8 mouse cellular contexts compared by ENCODE assay signal in the genomic region with DNA sequence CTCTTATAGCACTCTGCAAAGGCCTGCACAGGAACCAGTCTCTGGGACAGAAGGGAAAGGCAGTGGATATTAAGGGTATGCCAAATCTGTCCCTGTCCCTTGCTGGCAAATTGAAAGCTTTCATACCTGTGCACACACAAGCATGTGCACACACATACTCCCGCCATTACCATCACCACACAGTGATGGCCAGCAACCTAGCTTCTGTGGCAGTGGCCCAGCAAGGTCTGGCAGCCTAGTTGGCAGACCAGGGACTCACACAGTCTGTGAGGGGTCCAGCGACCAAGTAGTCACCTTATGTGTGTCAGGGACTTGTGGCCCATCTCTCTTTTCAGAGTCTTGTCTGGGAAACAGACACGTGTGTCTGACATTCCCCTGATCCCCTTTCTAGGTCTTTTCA. TPM values are rescaled to one million over a fixed set of nuclear protein-coding genes. Genes with fewer than 3 reads are reported as not detected.
A peak's percentile ranks its signal among the peaks of the same experiment; 100 is the strongest.
DNase-seq lines count a peak whose midpoint lies in the region; ATAC-seq and TF ChIP-seq lines count a peak whose summit lies in the region.

No protein-coding gene starts in this region.

- no peaks in the 10 kb centered on the region for H3K36me3 ChIP-seq in forebrain, embryonic 11.5 days (ENCODE audit: control insufficient read depth, insufficient read depth, low read length)
- 0 out of 2 replicates have a peak, but pooled peaks cover 7% of the 10 kb centered on the region for H3K36me3 ChIP-seq in intestine, embryonic 16.5 days (ENCODE audit: control insufficient read depth, insufficient read depth, low read length)
- no peaks in the 10 kb centered on the region for H3K36me3 ChIP-seq in midbrain, postnatal 0 days (ENCODE audit: insufficient read depth, low read length)

- no peak overlapping the region for H3K4me3 ChIP-seq in layer of hippocampus, adult 2 months
- H3K4me3 ChIP-seq in forebrain, embryonic 11.5 days (ENCODE audit: low read depth, low read length) = no peak overlapping the region
- no peak overlapping the region; the same call in 1 of the 2 replicates for H3K4me3 ChIP-seq in intestine, embryonic 16.5 days (ENCODE audit: low read length)
- H3K4me3 ChIP-seq in midbrain, postnatal 0 days (ENCODE audit: low read depth, low read length) = no peak overlapping the region
- H3K4me3 ChIP-seq in cerebellum, adult 2 months (replicated peaks; ENCODE audit: insufficient read depth, low read depth, low read length) = no peak overlapping the region

- no peak for TF ChIP-seq CTCF in layer of hippocampus, adult 2 months (conservative IDR thresholded peaks at IDR 0.05)
- TF ChIP-seq CTCF in midbrain, postnatal 0 days (IDR thresholded peaks at IDR 0.05) = no peak
- TF ChIP-seq CTCF in cerebellum, adult 2 months (IDR thresholded peaks at IDR 0.05; ENCODE audit: borderline replicate concordance, insufficient read depth, low read depth, low read length) = no peak

- H3K4me1 ChIP-seq in forebrain, embryonic 11.5 days (replicated peaks; ENCODE audit: control insufficient read depth, insufficient read depth, low read length) = peaks cover 43% of the 10 kb centered on the region
- H3K4me1 ChIP-seq in intestine, embryonic 16.5 days (ENCODE audit: control insufficient read depth, insufficient read depth, low read length) = peaks cover 71% of the 10 kb centered on the region
- peaks cover 17% of the 10 kb centered on the region for H3K4me1 ChIP-seq in midbrain, postnatal 0 days (ENCODE audit: insufficient read depth, low read length)
- peaks cover 19% of the 10 kb centered on the region for H3K4me1 ChIP-seq in cerebellum, adult 2 months (ENCODE audit: control insufficient read depth, insufficient read depth, low read length)

- peak overlapping the region; percentile 90 for H3K27ac ChIP-seq in layer of hippocampus, adult 2 months
- H3K27ac ChIP-seq in forebrain, embryonic 11.5 days (ENCODE audit: low read depth, low read length) = peak overlapping the region; percentile 73; the same call in 1 of the 2 replicates
- peak overlapping the region; percentile 85 for H3K27ac ChIP-seq in intestine, embryonic 16.5 days (ENCODE audit: low read length)
- H3K27ac ChIP-seq in midbrain, postnatal 0 days (ENCODE audit: low read depth, low read length) = peak overlapping the region; percentile 76
- no peak overlapping the region for H3K27ac ChIP-seq in cerebellum, adult 2 months (ENCODE audit: insufficient read depth, low read length)

- H3K4me2 ChIP-seq in forebrain, embryonic 11.5 days (ENCODE audit: low read depth, low read length, severe bottlenecking) = no peak overlapping the region
- H3K4me2 ChIP-seq in intestine, embryonic 16.5 days (ENCODE audit: low read depth, low read length) = peak overlapping the region; percentile 78
- H3K4me2 ChIP-seq in midbrain, postnatal 0 days (ENCODE audit: low read depth, low read length, poor library complexity, severe bottlenecking) = peak overlapping the region; percentile 70; the same call in 1 of the 2 replicates

- no peak for TF ChIP-seq POLR2A in cerebellum, adult 2 months (IDR thresholded peaks at IDR 0.05; ENCODE audit: borderline replicate concordance, insufficient read depth, low read length)

- WGBS in forebrain, embryonic 11.5 days = 60% methylated on average over 3 of the region's 3 CpGs
- 74% methylated on average over 3 of the region's 3 CpGs for WGBS in intestine, embryonic 16.5 days
- 65% methylated on average over 3 of the region's 3 CpGs for WGBS in midbrain, postnatal 0 days
- 70% methylated on average over 3 of the region's 3 CpGs for WGBS in cerebellum, adult 2 months

- ATAC-seq in forebrain, embryonic 11.5 days (replicated peaks; ENCODE audit: low FRiP score) = no peak
- no peak for ATAC-seq in intestine, embryonic 16.5 days
- no peak for ATAC-seq in midbrain, postnatal 0 days (ENCODE audit: low FRiP score)
- no peak for ATAC-seq in frontal cortex, adult (ENCODE audit: low TSS enrichment)

- DNase-seq in layer of hippocampus, adult 2 months (ENCODE audit: low spot score in 2 of 2) = no peak
- DNase-seq in layer of hippocampus, adult 9-11 months = no peak
- DNase-seq in forebrain, embryonic 11.5 days (ENCODE audit: low spot score) = no peak
- DNase-seq in midbrain, postnatal 0 days (ENCODE audit: low spot score) = no peak
- DNase-seq in cerebellum, adult 2 months = no peak
- DNase-seq in frontal cortex, postnatal 14 days (ENCODE audit: low spot score in 2 of 2) = no peak

- no peaks in the 10 kb centered on the region for H3K9me3 ChIP-seq in forebrain, embryonic 11.5 days (ENCODE audit: control insufficient read depth, low read length)
- no peaks in the 10 kb centered on the region for H3K9me3 ChIP-seq in intestine, embryonic 16.5 days (ENCODE audit: control insufficient read depth, low read length)
- H3K9me3 ChIP-seq in midbrain, postnatal 0 days (ENCODE audit: low read length) = no peaks in the 10 kb centered on the region

- no peak overlapping the region; the same call in 1 of the 2 replicates for H3K9ac ChIP-seq in forebrain, embryonic 11.5 days (ENCODE audit: low read length)
- H3K9ac ChIP-seq in intestine, embryonic 16.5 days (ENCODE audit: low read depth, low read length) = peak overlapping the region; percentile 63; the same call in 1 of the 2 replicates
- H3K9ac ChIP-seq in midbrain, postnatal 0 days (replicated peaks; ENCODE audit: low read length, poor library complexity, severe bottlenecking) = no peak overlapping the region

- H3K27me3 ChIP-seq in forebrain, embryonic 11.5 days (ENCODE audit: control insufficient read depth, insufficient read depth, low read length) = no peaks in the 10 kb centered on the region
- H3K27me3 ChIP-seq in intestine, embryonic 16.5 days (replicated peaks; ENCODE audit: control insufficient read depth, insufficient read depth, low read length) = no peaks in the 10 kb centered on the region
- H3K27me3 ChIP-seq in midbrain, postnatal 0 days (ENCODE audit: insufficient read depth, low read length) = no peaks in the 10 kb centered on the region
- no peaks in the 10 kb centered on the region for H3K27me3 ChIP-seq in cerebellum, adult 2 months (ENCODE audit: control insufficient read depth, insufficient read depth, low read length)

RNA-seq across cellular contexts. Expression of a gene that starts 11.2 kb away (rescaled TPM):
- total RNA-seq in layer of hippocampus, adult 2 months (2021) = 10 to 100 TPM; 64.2 to 70.8 TPM
- polyA plus RNA-seq in forebrain, embryonic 11.5 days (2014; fragmentation: Nextera tagmentation; extraction: Ambion mirVana) = 63.9 and 68.7 TPM in 2 replicates
- 81.0 and 95.2 TPM in 2 replicates for polyA plus RNA-seq in intestine, embryonic 16.5 days (2015; fragmentation: Nextera tagmentation; extraction: Ambion mirVana)
- 77.1 and 96.5 TPM in 2 replicates for total RNA-seq in midbrain, postnatal 0 days (2014; rRNA removed)
- polyA plus RNA-seq in midbrain, postnatal 0 days (2015; fragmentation: Nextera tagmentation; extraction: Ambion mirVana) = 34.5 and 38.1 TPM in 2 replicates
- polyA plus RNA-seq in cerebellum, adult 2 months (2012; rRNA removed) = 56.1 and 66.3 TPM in 2 replicates
